10 mouse cellular contexts compared by ENCODE assay signal in genomic region chr11:94159911-94160415, GRCm38 (mm10). TPM values are rescaled to one million over a fixed set of nuclear protein-coding genes. Genes with fewer than 3 reads are reported as not detected.
DNase-seq lines count a peak whose midpoint lies in the region; ATAC-seq and TF ChIP-seq lines count a peak whose summit lies in the region.
"Had no signal": no experiment of that assay in that cellular context is flagged by ENCODE, and none has a peak within 500 bp of the region (broad histone marks: within the 10 kb centered on the region; RNA-seq: fewer than 3 reads in every experiment).

No protein-coding gene starts in this region.

- no peaks in the 10 kb centered on the region for H3K9me3 ChIP-seq in heart, embryonic 16.5 days (replicated peaks; ENCODE audit: control insufficient read depth, low read length)
- H3K9me3 ChIP-seq in hindbrain, embryonic 11.5 days (ENCODE audit: control insufficient read depth, low read length), result no peaks in the 10 kb centered on the region
- H3K9me3 ChIP-seq in midbrain, embryonic 15.5 days, result no peaks in the 10 kb centered on the region
- H3K9me3 ChIP-seq: G1E had no signal

- no peak for DNase-seq in heart, adult 9 months (ENCODE audit: low spot score in 2 of 2)
- no peak for DNase-seq in Patski (ENCODE audit: low read depth, low spot score)
- DNase-seq in hindbrain, embryonic 11.5 days (ENCODE audit: low spot score), result no peak
- no peak for DNase-seq in thymus, postnatal 10 days (ENCODE audit: low spot score in 2 of 2)
- no peak for DNase-seq in lung, postnatal 25 days (ENCODE audit: low spot score)
- no peak for DNase-seq in retina, postnatal 1 day
- DNase-seq: thymus, adult 18-20 months had no signal

- in situ Hi-C loops in Patski (cut with MboI; ENCODE audit: low pct_unique_long_range_greater_than_20kb), result no loop called here

- WGBS in heart, embryonic 16.5 days, result 55% methylated on average over 7 of the region's 7 CpGs
- WGBS in hindbrain, embryonic 11.5 days, result 22% methylated on average over 7 of the region's 7 CpGs
- 13% methylated on average over 7 of the region's 7 CpGs for WGBS in midbrain, embryonic 15.5 days

- 0 out of 2 replicates have a peak overlapping the region, but pooled peaks have one; percentile 45 for H3K9ac ChIP-seq in heart, embryonic 16.5 days (ENCODE audit: low read length)
- H3K9ac ChIP-seq in hindbrain, embryonic 11.5 days (ENCODE audit: low read depth, low read length), result peak overlapping the region; percentile 64
- peak overlapping the region; percentile 31; the same call in 1 of the 2 replicates for H3K9ac ChIP-seq in midbrain, embryonic 15.5 days

- H3K27ac ChIP-seq in heart, embryonic 16.5 days (ENCODE audit: low read length), result peak overlapping the region; percentile 81
- peak overlapping the region; percentile 98 for H3K27ac ChIP-seq in hindbrain, embryonic 11.5 days (ENCODE audit: low read depth, low read length)
- H3K27ac ChIP-seq in midbrain, embryonic 15.5 days, result peak overlapping the region; percentile 100

- no peak for TF ChIP-seq CTCF in Patski (IDR thresholded peaks at IDR 0.05)

- CTCF ChIA-PET in Patski (lab: Charles Lee), result interaction anchor here (0.8 to 1.6 kb wide), 4 partner anchors 15 to 66 kb away, joined by 3 read pairs; no protein-coding TSS in a partner anchor

- POLR2A ChIA-PET in Patski (lab: Charles Lee), result interaction anchor here (0.5 to 1.8 kb wide), 3 partner anchors 15 to 25 kb away, joined by 3 to 4 read pairs (median 3); no protein-coding TSS in a partner anchor

- no peaks in the 10 kb centered on the region for H3K36me3 ChIP-seq in heart, embryonic 16.5 days (ENCODE audit: control insufficient read depth, insufficient read depth)
- H3K36me3 ChIP-seq in hindbrain, embryonic 11.5 days (ENCODE audit: control insufficient read depth, insufficient read depth, low read length), result no peaks in the 10 kb centered on the region
- H3K36me3 ChIP-seq in midbrain, embryonic 15.5 days (replicated peaks), result no peaks in the 10 kb centered on the region
- H3K36me3 ChIP-seq: G1E had no signal

- H3K4me1 ChIP-seq in heart, embryonic 16.5 days (ENCODE audit: control insufficient read depth, insufficient read depth, low read length), result peaks cover 30% of the 10 kb centered on the region
- H3K4me1 ChIP-seq in hindbrain, embryonic 11.5 days (replicated peaks; ENCODE audit: control insufficient read depth, insufficient read depth, low read length), result peaks cover 35% of the 10 kb centered on the region
- peaks cover 39% of the 10 kb centered on the region for H3K4me1 ChIP-seq in midbrain, embryonic 15.5 days

- no peak overlapping the region for H3K4me3 ChIP-seq in heart, embryonic 16.5 days (ENCODE audit: low read length)
- H3K4me3 ChIP-seq in hindbrain, embryonic 11.5 days (ENCODE audit: low read depth, low read length), result peak overlapping the region; percentile 4
- H3K4me3 ChIP-seq in midbrain, embryonic 15.5 days, result peak overlapping the region; percentile 21

- no peak for ATAC-seq in heart, embryonic 16.5 days (replicated peaks; ENCODE audit: extremely low read depth, insufficient read depth, low FRiP score)
- ATAC-seq in Patski, result peak; percentile 15
- ATAC-seq in hindbrain, embryonic 11.5 days (ENCODE audit: low FRiP score), result no peak; the same call in 1 of the 2 replicates
- ATAC-seq in midbrain, embryonic 15.5 days (replicated peaks), result no peak; the same call in 1 of the 2 replicates

- H3K4me2 ChIP-seq in heart, embryonic 16.5 days (ENCODE audit: low read depth, low read length), result peak overlapping the region; percentile 55
- peak overlapping the region; percentile 26 for H3K4me2 ChIP-seq in hindbrain, embryonic 11.5 days (replicated peaks; ENCODE audit: low read depth, low read length)
- H3K4me2 ChIP-seq in midbrain, embryonic 15.5 days, result peak overlapping the region; percentile 45

- no peaks in the 10 kb centered on the region for H3K27me3 ChIP-seq in heart, embryonic 16.5 days (ENCODE audit: control insufficient read depth, insufficient read depth, low read length)
- no peaks in the 10 kb centered on the region for H3K27me3 ChIP-seq in Patski
- no peaks in the 10 kb centered on the region for H3K27me3 ChIP-seq in hindbrain, embryonic 11.5 days (ENCODE audit: control insufficient read depth, insufficient read depth, low read length)
- H3K27me3 ChIP-seq in midbrain, embryonic 15.5 days (replicated peaks), result no peaks in the 10 kb centered on the region

RNA-seq across cellular contexts. Expression of gene Tob1, which starts 51.3 kb away (rescaled TPM):
- polyA plus RNA-seq in heart, embryonic 16.5 days (2015; fragmentation: Nextera tagmentation; extraction: Ambion mirVana), result 35.7 and 41.2 TPM in 2 replicates
- polyA plus RNA-seq in Patski (2021), result 24.9 TPM
- 36.7 and 38.9 TPM in 2 replicates for polyA plus RNA-seq in hindbrain, embryonic 11.5 days (2014; fragmentation: Nextera tagmentation; extraction: Ambion mirVana)
- 27.3 and 31.2 TPM in 2 replicates for polyA plus RNA-seq in midbrain, embryonic 15.5 days (2015; fragmentation: Nextera tagmentation; extraction: Ambion mirVana)
